Mouse (Mus musculus): ENCODE data around the gene Ston1. TPM values are rescaled to one million over a fixed set of nuclear protein-coding genes. Genes with fewer than 3 reads are reported as not detected.

Gene Ston1
- total RNA-seq, 4 experiments from 2014 or later, result 5.9 to 14.1 (median 9.1) TPM

- DNase-seq (ENCODE audit: low spot score in 2 of 2), result no peak
These were observed 72.4 kb downstream of the Ston1 start for GRCm38 (mm10) chr17:88669921-88670320.

GRCm38 (mm10) chr17:88670800-88671199 is 73.3 kb downstream of the Ston1 start:
- DNase-seq (ENCODE audit: low spot score in 2 of 2), result no peak

- DNase-seq (ENCODE audit: low spot score in 2 of 2), result no peak
These were observed 78.1 kb downstream of the Ston1 start for GRCm38 (mm10) chr17:88675310-88676309.

- DNase-seq (ENCODE audit: low spot score in 2 of 2), result no peak
These were observed 90.7 kb downstream of the Ston1 start for GRCm38 (mm10) chr17:88688226-88688625.

GRCm38 (mm10) chr17:88696656-88697333 is 99.3 kb downstream of the Ston1 start:
- no peak for DNase-seq (ENCODE audit: low spot score in 2 of 2)

GRCm38 (mm10) chr17:88700901-88701300 is 103.4 kb downstream of the Ston1 start:
- no peak for DNase-seq (ENCODE audit: low spot score in 2 of 2)

- no peak for DNase-seq (ENCODE audit: low spot score in 2 of 2)
These were observed 104.9 kb downstream of the Ston1 start for GRCm38 (mm10) chr17:88702345-88702744.

- DNase-seq (ENCODE audit: low spot score in 2 of 2), result no peak
These were observed 105.6 kb downstream of the Ston1 start for GRCm38 (mm10) chr17:88703112-88703511.

GRCm38 (mm10) chr17:88706231-88706649 is 108.8 kb downstream of the Ston1 start:
- DNase-seq (ENCODE audit: low spot score in 2 of 2), result no peak

Other genes starting within 250 kb of the Ston1 start
- gene Foxn2, start 157.0 kb upstream of the Ston1 start, total RNA-seq (2022), result 10 to 100 TPM; 16.3 to 18.8 (median 17.6) TPM
- 10 to 100 TPM; 78.4 to 85.9 (median 82.3) TPM for gene Ppp1r21, start 67.6 kb upstream of the Ston1 start, total RNA-seq (2022)
- under 1 TPM in 3 of 4 experiments, not detected in 1; 0.55 to 0.79 (median 0.74) TPM for gene Gtf2a1l, start 71.0 kb downstream of the Ston1 start, total RNA-seq (2022)
- gene Lhcgr, start 194.3 kb downstream of the Ston1 start, total RNA-seq (2022), result under 1 TPM; 0.13 to 0.94 (median 0.46) TPM

Data from left cerebral cortex, adult 8-10 months (tissue).